7 mouse cellular contexts compared by ENCODE assay signal in the genomic region with DNA sequence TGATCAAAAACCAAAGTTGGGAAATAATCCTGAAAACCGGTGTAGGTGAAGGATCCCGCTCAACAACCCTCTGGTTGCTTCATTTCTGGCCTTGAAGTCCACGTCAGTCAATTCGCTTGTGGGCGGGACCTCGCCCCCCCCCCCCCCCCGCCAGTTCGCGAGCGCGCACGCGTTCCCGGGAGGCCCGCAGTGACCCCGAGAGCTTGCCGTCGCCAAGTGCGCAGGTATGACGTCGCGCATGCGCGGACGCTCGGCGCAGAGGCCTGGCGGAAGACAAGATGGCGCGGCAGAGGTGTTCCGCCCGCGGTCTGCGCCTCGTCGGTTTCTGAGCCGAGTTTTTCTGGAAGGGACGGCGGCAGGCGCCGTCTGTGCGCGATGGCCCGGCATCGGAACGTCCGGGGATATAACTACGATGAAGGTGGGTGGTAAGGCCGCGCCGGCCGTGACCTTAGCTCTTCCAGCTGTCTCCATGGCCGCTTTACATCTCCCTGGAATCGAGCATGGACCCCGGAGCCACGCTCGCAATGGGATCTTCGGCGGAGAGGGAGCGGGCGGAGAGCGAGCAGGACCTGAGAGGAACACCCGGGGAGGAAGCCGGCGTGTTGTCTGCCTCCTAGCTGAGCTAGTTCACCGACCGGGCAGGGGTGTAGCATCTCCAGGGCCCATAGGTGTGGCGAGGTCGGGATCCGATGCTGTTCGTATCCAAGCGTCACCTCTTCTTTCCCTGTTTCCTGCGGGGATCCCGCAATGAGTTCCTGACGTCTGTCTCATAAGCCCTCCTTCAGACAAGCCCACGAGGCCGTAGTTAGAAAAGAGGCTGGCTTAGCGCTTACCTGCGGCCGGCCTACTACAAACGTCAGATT. TPM values are rescaled to one million over a fixed set of nuclear protein-coding genes. Genes with fewer than 3 reads are reported as not detected.
DNase-seq lines count a peak whose midpoint lies in the region; ATAC-seq lines count a peak whose summit lies in the region.

A gene (plus strand): TSS at position 221 of the 863 bp plus-strand sequence.

- H3K9me3 ChIP-seq in intestine, embryonic 16.5 days (ENCODE audit: control insufficient read depth, low read length) = no peaks in the 10 kb centered on the region
- H3K9me3 ChIP-seq in midbrain, embryonic 11.5 days (ENCODE audit: control insufficient read depth, low read length) = no peaks in the 10 kb centered on the region

- peak within 1 kb of the TSS; percentile 74 for H3K27ac ChIP-seq in intestine, embryonic 16.5 days (ENCODE audit: low read length)
- H3K27ac ChIP-seq in midbrain, embryonic 11.5 days (ENCODE audit: low read depth, low read length) = no peak within 1 kb of the TSS

- H3K36me3 ChIP-seq in intestine, embryonic 16.5 days (ENCODE audit: control insufficient read depth, insufficient read depth, low read length) = peaks cover 6% of the 10 kb centered on the region; the same call in 1 of the 2 replicates
- H3K36me3 ChIP-seq in midbrain, embryonic 11.5 days (ENCODE audit: control insufficient read depth, insufficient read depth, low read length) = peaks cover 2% of the 10 kb centered on the region; the same call in 1 of the 2 replicates

- DNase-seq in adrenal gland, adult 8-10 months = peak; percentile 89
- peak; percentile 95 for DNase-seq in embryo, embryonic 9.5 days (ENCODE audit: extremely low spot score)
- DNase-seq in gastrocnemius, postnatal 4 days (ENCODE audit: low spot score in 2 of 2) = peak; percentile 82 to 91
- DNase-seq in left cerebral cortex, postnatal 36 days (ENCODE audit: low spot score in 2 of 2) = peak; percentile 91 to 94
- DNase-seq in midbrain, embryonic 11.5 days (ENCODE audit: low spot score, missing footprints) = peak; percentile 99
- peak; percentile 96 for DNase-seq in skeletal muscle tissue, adult 2 months (ENCODE audit: low read depth, low spot score)

- H3K4me1 ChIP-seq in intestine, embryonic 16.5 days (ENCODE audit: control insufficient read depth, insufficient read depth, low read length) = peaks cover 13% of the 10 kb centered on the region
- peaks cover 8% of the 10 kb centered on the region for H3K4me1 ChIP-seq in midbrain, embryonic 11.5 days (ENCODE audit: control insufficient read depth, insufficient read depth, low read length)

- WGBS in intestine, embryonic 16.5 days = under 1% methylated on average over 71 of the region's 81 CpGs
- WGBS in midbrain, embryonic 11.5 days = under 1% methylated on average over 75 of the region's 81 CpGs

- peak within 1 kb of the TSS; percentile 94 for H3K4me3 ChIP-seq in intestine, embryonic 16.5 days (ENCODE audit: low read length)
- H3K4me3 ChIP-seq in midbrain, embryonic 11.5 days (ENCODE audit: low read depth, low read length) = peak within 1 kb of the TSS; percentile 94

- H3K9ac ChIP-seq in intestine, embryonic 16.5 days (ENCODE audit: low read depth, low read length) = peak within 1 kb of the TSS; percentile 95
- H3K9ac ChIP-seq in midbrain, embryonic 11.5 days (ENCODE audit: low read length) = peak within 1 kb of the TSS; percentile 92

- H3K27me3 ChIP-seq in intestine, embryonic 16.5 days (replicated peaks; ENCODE audit: control insufficient read depth, insufficient read depth, low read length) = no peaks in the 10 kb centered on the region
- H3K27me3 ChIP-seq in midbrain, embryonic 11.5 days (ENCODE audit: control insufficient read depth, insufficient read depth, low read length) = no peaks in the 10 kb centered on the region

- peak; percentile 99 for ATAC-seq in intestine, embryonic 16.5 days
- peak; percentile 97 for ATAC-seq in midbrain, embryonic 11.5 days (ENCODE audit: low FRiP score)

- H3K4me2 ChIP-seq in intestine, embryonic 16.5 days (ENCODE audit: low read depth, low read length) = peak within 1 kb of the TSS; percentile 57
- H3K4me2 ChIP-seq in midbrain, embryonic 11.5 days = peak within 1 kb of the TSS; percentile 78

- intact Hi-C loops in left cerebral cortex, postnatal 36 days (cut with DNase I) = loop anchor here (10.0 kb wide), 1 partner anchor 301 kb away; no protein-coding TSS in a partner anchor

RNA-seq across cellular contexts. Expression of the gene that starts here (rescaled TPM):
- total RNA-seq in adrenal gland, adult 8-10 months (2022) = 10 to 100 TPM; 63.0 to 74.9 (median 71.5) TPM
- total RNA-seq in gastrocnemius, postnatal 4 days (2021) = 10 to 100 TPM; 58.9 to 61.1 TPM
- 78.7 and 80.0 TPM in 2 replicates for polyA plus RNA-seq in intestine, embryonic 16.5 days (2015; fragmentation: Nextera tagmentation; extraction: Ambion mirVana)
- total RNA-seq in left cerebral cortex, postnatal 36 days (2021) = 10 to 100 TPM; 59.0 to 72.3 TPM
- polyA plus RNA-seq in midbrain, embryonic 11.5 days (2014; fragmentation: Nextera tagmentation; extraction: Ambion mirVana) = 142 and 154 TPM in 2 replicates
